ENCODE assay signal across 32 mouse cellular contexts in genomic region chr13:96112711-96113110, GRCm38 (mm10). TPM values are rescaled to one million over a fixed set of nuclear protein-coding genes. Genes with fewer than 3 reads are reported as not detected.
DNase-seq lines count a peak whose midpoint lies in the region; ATAC-seq and TF ChIP-seq lines count a peak whose summit lies in the region.
"Had no signal": no experiment of that assay in that cellular context is flagged by ENCODE, and none has a peak within 500 bp of the region (broad histone marks: within the 10 kb centered on the region; RNA-seq: fewer than 3 reads in every experiment).

No protein-coding gene starts in this region.

- no peaks in the 10 kb centered on the region for H3K27me3 ChIP-seq in heart, embryonic 12.5 days (replicated peaks)
- H3K27me3 ChIP-seq: forebrain, embryonic 13.5 days had no signal

- H3K9me3 ChIP-seq in heart, embryonic 12.5 days (replicated peaks), result no peaks in the 10 kb centered on the region
- H3K9me3 ChIP-seq: forebrain, embryonic 10.5 days; forebrain, embryonic 13.5 days had no signal

- no peaks in the 10 kb centered on the region for H3K36me3 ChIP-seq in heart, embryonic 12.5 days
- H3K36me3 ChIP-seq: forebrain, embryonic 10.5 days had no signal

- intact Hi-C loops in heart, postnatal 25 days (cut with DNase I), result no loop called here
- intact Hi-C loops in heart, postnatal 14 days (cut with DNase I), result no loop called here
- intact Hi-C loops in left cerebral cortex, adult 2 months (cut with DNase I), result no loop called here

- H3K27ac ChIP-seq in heart, embryonic 12.5 days (ENCODE audit: poor library complexity, severe bottlenecking), result no peak overlapping the region
- H3K27ac ChIP-seq in left cerebral cortex, adult 2 months, result no peak overlapping the region
- H3K27ac ChIP-seq: forebrain, embryonic 10.5 days; forebrain, embryonic 13.5 days; hindbrain, embryonic 14.5 days; hindbrain, postnatal 0 days had no signal

- peak; percentile 93 for DNase-seq in heart, adult 11 months
- no peak for DNase-seq in heart, postnatal 25 days (ENCODE audit: low spot score)
- DNase-seq in heart, adult 8-10 months (ENCODE audit: low spot score), result peak; percentile 28
- peak; percentile 16 to 26 for DNase-seq in heart, postnatal 14 days
- no peak for DNase-seq in B cell, adult 2 months
- DNase-seq in left cerebral cortex, adult 2 months (ENCODE audit: extremely low spot score in 1 of 2, low spot score in 2 of 2), result no peak
- DNase-seq: adrenal gland, adult 2 months; adrenal gland, postnatal 14 days; cerebellum, adult 11 months; cerebellum, adult 8-10 months; gastrocnemius, postnatal 10 days; gastrocnemius, postnatal 36 days; kidney, adult 18-20 months had no signal

- H3K4me2 ChIP-seq in heart, embryonic 12.5 days, result no peak overlapping the region
- H3K4me2 ChIP-seq: forebrain, embryonic 13.5 days; hindbrain, embryonic 14.5 days had no signal

- WGBS in heart, embryonic 12.5 days, result 76% methylated on average over 2 of the region's 2 CpGs

- no peak overlapping the region for H3K9ac ChIP-seq in heart, embryonic 12.5 days
- H3K9ac ChIP-seq: forebrain, embryonic 13.5 days; hindbrain, embryonic 14.5 days had no signal

- H3K4me3 ChIP-seq in heart, embryonic 12.5 days, result no peak overlapping the region
- no peak overlapping the region for H3K4me3 ChIP-seq in left cerebral cortex, adult 2 months
- H3K4me3 ChIP-seq: forebrain, embryonic 10.5 days; forebrain, embryonic 13.5 days had no signal

- H3K4me1 ChIP-seq in heart, embryonic 12.5 days (replicated peaks), result no peaks in the 10 kb centered on the region
- H3K4me1 ChIP-seq: forebrain, embryonic 10.5 days had no signal

- no peak for ATAC-seq in heart, embryonic 12.5 days (ENCODE audit: insufficient number of reproducible peaks, low FRiP score)
- ATAC-seq: CD4-positive, CD25-positive, alpha-beta regulatory T cell, adult 4 months; forebrain, embryonic 13.5 days; forebrain, embryonic 16.5 days; hindbrain, postnatal 0 days; inflammation-experienced regulatory T-cells, adult 6 months; intestine, embryonic 16.5 days had no signal

- no peak for TF ChIP-seq CTCF in left cerebral cortex, adult 2 months (IDR thresholded peaks at IDR 0.05)

RNA-seq across cellular contexts. Expression of gene Sv2c, which starts 19.7 kb away (rescaled TPM):
- under 1 TPM; 0.16 to 0.17 TPM for total RNA-seq in heart, postnatal 25 days (2021)
- total RNA-seq in heart, adult 8-10 months (2022), result under 1 TPM; 0.25 to 0.83 (median 0.35) TPM
- 0.64 and 1.3 TPM in 2 replicates for polyA plus RNA-seq in heart, embryonic 12.5 days (2016; fragmentation: Nextera tagmentation; extraction: Ambion mirVana)
- under 1 TPM; 0.07 to 0.24 TPM for total RNA-seq in heart, postnatal 14 days (2021)
- total RNA-seq in left cerebral cortex, adult 2 months (2021), result 10 to 100 TPM; 28.0 to 33.8 TPM
- total RNA-seq: granulocyte monocyte progenitor cell, adult 5-6 weeks; MEL had no signal

RNA-seq across cellular contexts. Expression of gene Gm17190, which starts 30.9 kb away (rescaled TPM):
- not detected for total RNA-seq in heart, postnatal 25 days (2021)
- not detected for total RNA-seq in heart, adult 8-10 months (2022)
- not detected in 2 replicates for polyA plus RNA-seq in heart, embryonic 12.5 days (2016; fragmentation: Nextera tagmentation; extraction: Ambion mirVana)
- not detected for total RNA-seq in heart, postnatal 14 days (2021)
- total RNA-seq in left cerebral cortex, adult 2 months (2021), result not detected
- total RNA-seq: adrenal gland, adult 2 months; adrenal gland, postnatal 14 days; adrenal gland, postnatal 4 days; gastrocnemius, adult 18-20 months; gastrocnemius, postnatal 10 days; gastrocnemius, postnatal 36 days; granulocyte monocyte progenitor cell, adult 5-6 weeks; hindbrain, postnatal 0 days; MEL had no signal
- polyA plus RNA-seq: adrenal gland, adult 2 months; C2C12; CD4-positive, CD25-positive, alpha-beta regulatory T cell, adult 4 months; embryonic facial prominence, embryonic 11.5 days; embryonic facial prominence, embryonic 14.5 days; forebrain, embryonic 10.5 days; forebrain, embryonic 13.5 days; heart, embryonic 14.5 days; heart, postnatal 0 days; hindbrain, embryonic 11.5 days; inflammation-experienced regulatory T-cells, adult 6 months; intestine, embryonic 16.5 days had no signal

RNA-seq across cellular contexts. Expression of gene Gm20075, which starts 31.5 kb away (rescaled TPM):
- 10 to 100 TPM; 12.6 to 13.4 TPM for total RNA-seq in heart, postnatal 25 days (2021)
- total RNA-seq in heart, adult 8-10 months (2022), result 10 to 100 TPM; 13.3 to 15.6 (median 14.5) TPM
- polyA plus RNA-seq in heart, embryonic 12.5 days (2016; fragmentation: Nextera tagmentation; extraction: Ambion mirVana), result 26.4 and 29.7 TPM in 2 replicates
- 10 to 100 TPM; 13.1 to 14.8 TPM for total RNA-seq in heart, postnatal 14 days (2021)
- 10 to 100 TPM; 25.2 to 27.1 TPM for total RNA-seq in left cerebral cortex, adult 2 months (2021)

Comparison
In these comparisons a context has a peak if more than half of its experiments do, and no peak if none do; other contexts are left out.
1. DNase-seq: peak in heart, adult 11 months (single experiment), heart, adult 8-10 months (single experiment) and heart, postnatal 14 days (2 of 2); none in heart, postnatal 25 days (single experiment), B cell, adult 2 months (0 of 2) and left cerebral cortex, adult 2 months (0 of 2).
2. RNA of gene Sv2c, which starts 19.7 kb away (total RNA-seq): 28.0 to 33.8 TPM in left cerebral cortex, adult 2 months; 0.25 to 0.83 TPM in heart, adult 8-10 months, 0.07 to 0.24 TPM in heart, postnatal 14 days and 0.16 to 0.17 TPM in heart, postnatal 25 days; every median in the first group is over 10 times any median in the second.